Mouse (Mus musculus): ENCODE results near the gene Prickle1.

DNA sequence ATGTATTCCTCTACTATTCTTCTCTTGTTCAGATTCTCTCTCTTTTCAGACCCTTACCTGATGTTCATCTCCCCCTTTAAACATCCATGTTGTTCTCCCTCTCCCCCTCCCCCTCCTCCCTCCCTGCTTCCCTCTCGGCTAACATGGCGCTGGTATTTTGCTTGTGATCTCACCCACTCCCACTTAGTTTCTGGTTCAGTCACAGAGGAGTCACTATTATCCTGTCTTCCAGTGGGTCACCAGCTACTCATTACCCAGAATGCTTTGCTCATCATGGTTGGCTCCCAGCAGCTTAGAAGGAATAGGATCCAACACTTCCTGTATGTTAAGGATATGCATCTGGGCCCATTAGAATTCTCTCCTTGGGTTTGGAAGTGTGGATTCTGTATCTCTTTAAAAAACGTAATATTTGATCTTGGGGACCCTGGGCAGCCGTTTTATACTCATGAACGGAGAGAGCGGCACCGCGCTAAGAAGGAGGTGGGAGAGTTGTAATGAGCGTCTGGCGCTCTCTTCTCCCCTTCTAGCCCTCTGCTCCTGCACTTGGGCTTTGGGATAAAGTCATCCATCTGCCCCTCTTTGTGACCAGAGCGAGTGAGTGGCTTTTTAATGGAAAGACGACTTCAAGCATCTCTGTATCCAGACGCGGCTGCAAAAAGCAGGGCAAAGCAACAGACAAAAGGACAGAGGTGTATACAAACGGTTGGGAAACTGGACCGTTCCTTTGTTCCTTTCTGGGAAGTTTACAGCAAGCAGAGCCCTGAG lies 16.0 kb upstream of the Prickle1 start:
- TF ChIP-seq CTCF (IDR thresholded peaks at IDR 0.05; ENCODE audit: extremely low read depth, insufficient read length, insufficient replicate concordance, low read depth, low read length) = no peak
- no peak for TF ChIP-seq POLR2A (IDR thresholded peaks at IDR 0.05; ENCODE audit: low read depth, low read length)

Measured in small intestine, adult 2 months (tissue).